Mouse (Mus musculus): Measurements from ENCODE around the gene Trappc2l. TPM values are rescaled to one million over a fixed set of nuclear protein-coding genes. Genes with fewer than 3 reads are reported as not detected.
A peak's percentile ranks its signal among the peaks of the same experiment; 100 is the strongest.

The Trappc2l gene
- polyA plus RNA-seq, 1 experiment from 2014 or later = 48.0 TPM

DNA sequence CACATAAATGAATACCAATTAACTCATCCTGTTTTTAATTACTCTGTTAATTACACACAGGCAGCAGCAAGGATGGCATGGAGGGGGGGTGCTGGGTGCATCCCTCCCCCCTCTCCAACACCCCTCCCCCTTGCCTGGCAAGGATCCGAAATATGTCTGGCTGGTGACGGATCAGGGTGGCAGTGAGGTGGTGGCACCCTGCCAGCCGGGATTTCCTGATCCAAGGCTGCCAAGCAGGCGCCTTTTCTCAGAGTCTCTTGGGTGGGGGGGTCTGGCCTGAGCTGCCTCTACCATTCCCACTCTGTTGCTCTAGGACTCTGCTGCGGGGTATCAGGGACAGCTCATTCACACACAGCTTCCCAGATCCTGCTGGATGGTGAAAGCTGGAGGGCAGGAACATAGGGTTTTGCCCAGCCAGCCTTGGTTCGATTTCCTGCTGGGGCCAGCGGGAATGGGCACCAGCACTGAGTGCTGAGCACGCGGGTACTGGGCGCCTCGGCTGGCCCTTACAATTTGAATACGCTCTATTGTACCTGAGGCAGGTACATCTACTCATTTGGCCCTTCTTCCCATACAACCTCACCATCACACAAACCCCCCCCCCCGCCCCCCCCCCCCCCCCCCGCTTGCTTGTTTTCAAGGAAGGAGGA, 54.4 kb downstream of the Trappc2l start:
- H3K9ac ChIP-seq (ENCODE audit: low read length) = no peak overlapping the region
- H3K4me3 ChIP-seq (ENCODE audit: low read length) = no peak overlapping the region
- no peaks in the 10 kb centered on the region for H3K36me3 ChIP-seq (ENCODE audit: control insufficient read depth, insufficient read depth, low read length)
- H3K4me1 ChIP-seq (replicated peaks; ENCODE audit: control insufficient read depth, insufficient read depth, low read length) = peaks cover 57% of the 10 kb centered on the region
- ATAC-seq (ENCODE audit: low read depth) = peak; percentile 59
- no peaks in the 10 kb centered on the region for H3K9me3 ChIP-seq (ENCODE audit: control insufficient read depth, low read length)
- no peaks in the 10 kb centered on the region; the same call in 1 of the 2 replicates for H3K27me3 ChIP-seq (ENCODE audit: control insufficient read depth, insufficient read depth, low read depth, low read length)
- peak overlapping the region; percentile 21; the same call in 1 of the 2 replicates for H3K4me2 ChIP-seq (ENCODE audit: low read depth, low read length)
- peak overlapping the region; percentile 75 for H3K27ac ChIP-seq (ENCODE audit: low read length)
- whole genome bisulfite sequencing = 40% methylated on average over 12 of the region's 14 CpGs

Small RNAs within 50 kb of the gene (microRNA-seq; reads per million reads assigned to microRNA genes)
- not detected for gene Mir6396

Other genes starting within 250 kb of the Trappc2l start
- gene Zc3h18, start 235.0 kb upstream of the Trappc2l start, polyA plus RNA-seq (2015; fragmentation: Nextera tagmentation; extraction: Ambion mirVana) = 37.3 and 41.3 TPM in 2 replicates
- not detected in 2 replicates for gene Il17c, start 189.6 kb upstream of the Trappc2l start, polyA plus RNA-seq (2015; fragmentation: Nextera tagmentation; extraction: Ambion mirVana)
- 219 and 241 TPM in 2 replicates for gene Cyba, start 178.7 kb upstream of the Trappc2l start, polyA plus RNA-seq (2015; fragmentation: Nextera tagmentation; extraction: Ambion mirVana)
- gene Mvd, start 168.2 kb upstream of the Trappc2l start, polyA plus RNA-seq (2015; fragmentation: Nextera tagmentation; extraction: Ambion mirVana) = 19.8 and 20.6 TPM in 2 replicates
- gene Snai3, start 150.9 kb upstream of the Trappc2l start, polyA plus RNA-seq (2015; fragmentation: Nextera tagmentation; extraction: Ambion mirVana) = 1.3 and 1.5 TPM in 2 replicates
- gene Rnf166, start 135.6 kb upstream of the Trappc2l start, polyA plus RNA-seq (2015; fragmentation: Nextera tagmentation; extraction: Ambion mirVana) = 38.1 and 40.1 TPM in 2 replicates
- 34.7 and 36.9 TPM in 2 replicates for gene Ctu2, start 135.5 kb upstream of the Trappc2l start, polyA plus RNA-seq (2015; fragmentation: Nextera tagmentation; extraction: Ambion mirVana)
- 23.3 and 30.0 TPM in 2 replicates for gene Piezo1, start 60.3 kb upstream of the Trappc2l start, polyA plus RNA-seq (2015; fragmentation: Nextera tagmentation; extraction: Ambion mirVana)
- 39.1 and 41.1 TPM in 2 replicates for gene Cdt1, start 43.6 kb upstream of the Trappc2l start, polyA plus RNA-seq (2015; fragmentation: Nextera tagmentation; extraction: Ambion mirVana)
- gene Aprt, start 34.7 kb upstream of the Trappc2l start, polyA plus RNA-seq (2015; fragmentation: Nextera tagmentation; extraction: Ambion mirVana) = 279 and 290 TPM in 2 replicates
- 15.0 and 15.2 TPM in 2 replicates for gene Galns, start 177 bp upstream of the Trappc2l start, polyA plus RNA-seq (2015; fragmentation: Nextera tagmentation; extraction: Ambion mirVana)
- gene Pabpn1l, start 11.1 kb downstream of the Trappc2l start, polyA plus RNA-seq (2015; fragmentation: Nextera tagmentation; extraction: Ambion mirVana) = not detected in 2 replicates
- 5.8 and 6.8 TPM in 2 replicates for gene Cbfa2t3, start 87.5 kb downstream of the Trappc2l start, polyA plus RNA-seq (2015; fragmentation: Nextera tagmentation; extraction: Ambion mirVana)
- gene Acsf3, start 163.8 kb downstream of the Trappc2l start, polyA plus RNA-seq (2015; fragmentation: Nextera tagmentation; extraction: Ambion mirVana) = 17.0 and 17.1 TPM in 2 replicates
- 0.49 and 1.0 TPM in 2 replicates for gene Cdh15, start 236.3 kb downstream of the Trappc2l start, polyA plus RNA-seq (2015; fragmentation: Nextera tagmentation; extraction: Ambion mirVana)